Mouse (Mus musculus) hindbrain, embryonic 13.5 days (tissue): Measurements from ENCODE around the gene Cngb1. TPM values are rescaled to one million over a fixed set of nuclear protein-coding genes. Genes with fewer than 3 reads are reported as not detected.
A peak's percentile ranks its signal among the peaks of the same experiment; 100 is the strongest.

Experiments
- ATAC-seq: fragments of 200-750 bp; cut with Nextera tagmentation; 2 replicates; pipeline ENCODE4 v1.8.0; 2017; ENCODE audit warnings: moderate TSS enrichment; ENCODE audit not compliant: low FRiP score
- H3K27ac ChIP-seq: fragments of 300-500 bp; sonication (generic); 2 replicates; pipeline ENCODE4 v1.5.1; 2015; ENCODE audit warnings: inconsistent platforms, mild to moderate bottlenecking, moderate library complexity
- H3K27me3 ChIP-seq: fragments of 300-500 bp; sonication (generic); 2 replicates; pipeline ENCODE4 v1.6.1; 2015; ENCODE audit warnings: mild to moderate bottlenecking, inconsistent platforms
- H3K36me3 ChIP-seq: fragments of 300-500 bp; sonication (generic); 2 replicates; pipeline ENCODE4 v1.6.1; 2015; ENCODE audit warnings: mild to moderate bottlenecking, inconsistent platforms
- H3K4me1 ChIP-seq: fragments of 300-500 bp; sonication (generic); replicated peaks from 2 replicates; pipeline ENCODE4 v1.6.1; 2015; ENCODE audit warnings: inconsistent platforms
- H3K4me2 ChIP-seq: fragments of 300-500 bp; sonication (generic); 2 replicates; pipeline ENCODE4 v1.6.1; 2015; ENCODE audit warnings: inconsistent platforms, mild to moderate bottlenecking, moderate library complexity
- H3K4me3 ChIP-seq: fragments of 300-500 bp; sonication (generic); 2 replicates; pipeline ENCODE4 v1.5.1; 2015; ENCODE audit warnings: mild to moderate bottlenecking, inconsistent platforms
- H3K9ac ChIP-seq: fragments of 300-500 bp; sonication (generic); 2 replicates; pipeline ENCODE4 v1.6.1; 2015; ENCODE audit warnings: mild to moderate bottlenecking, inconsistent platforms
- H3K9me3 ChIP-seq: fragments of 300-500 bp; sonication (generic); 2 replicates; pipeline ENCODE4 v1.6.1; 2016; ENCODE audit warnings: inconsistent platforms
- WGBS: fragments of 180-500 bp; shearing (Covaris S2); methylation state at CpG from one replicate; pipeline ENCODE4 v1.1.7; 2015; 5-methylcytosine and 5-hydroxymethylcytosine counted together
- polyA plus RNA-seq: library from polyadenylated mRNA; unstranded; fragments of >200 nt; fragmentation: Nextera tagmentation; extraction: Ambion mirVana; gene quantifications from 2 replicates; pipeline ENCODE4 v1.2.1, GENCODE M21; 2015

Gene Cngb1
- polyA plus RNA-seq, result 0.45 and 0.48 TPM in 2 replicates

DNA sequence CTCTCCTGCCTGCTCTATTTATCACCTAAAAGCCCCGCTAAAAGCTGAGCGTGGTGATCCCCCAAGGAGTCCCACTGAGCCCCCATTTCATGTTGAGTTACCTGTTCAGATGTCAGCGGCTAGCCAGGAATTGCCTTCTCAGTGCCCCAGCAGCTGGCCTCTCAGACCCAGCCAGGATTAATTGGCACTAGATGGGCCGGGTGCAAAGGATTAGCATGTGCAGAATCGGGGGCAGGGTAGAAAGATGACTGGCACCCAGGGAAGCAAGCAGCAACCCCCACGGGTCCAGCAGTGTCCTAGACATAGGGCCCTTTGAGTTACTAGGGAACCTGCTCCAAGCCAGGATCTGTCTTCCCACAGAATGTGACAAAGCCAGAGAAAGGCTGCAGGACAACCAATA lies at the start of gene Cngb1:
Cngb1 (minus strand) TSS at position 155 of the 400 bp plus-strand sequence.
- Histone ChIP-seq H3K9ac (no peak within 1 kb of the TSS), H3K27me3 (no peaks in the 10 kb centered on the region), H3K4me1 (peaks cover 18% of the 10 kb centered on the region), H3K4me3 (no peak within 1 kb of the TSS), H3K9me3 (no peaks in the 10 kb centered on the region), H3K27ac (no peak within 1 kb of the TSS), H3K36me3 (no peaks in the 10 kb centered on the region), H3K4me2 (no peak within 1 kb of the TSS)
- 57% methylated on average over 6 of the region's 6 CpGs for WGBS
- ATAC-seq, result no peak

GRCm38 (mm10) chr8:95354606-95355005 lies 48.2 kb upstream of the Cngb1 start:
- Histone ChIP-seq H3K4me3 (no peak overlapping the region; the same call in 1 of the 2 replicates), H3K4me1 (peaks cover 67% of the 10 kb centered on the region), H3K27me3 (no peaks in the 10 kb centered on the region), H3K27ac (no peak overlapping the region), H3K36me3 (no peaks in the 10 kb centered on the region), H3K9me3 (no peaks in the 10 kb centered on the region), H3K9ac (peak overlapping the region; percentile 93), H3K4me2 (peak overlapping the region; percentile 89)
- 85% methylated on average over 2 of the region's 2 CpGs for WGBS
- no peak for ATAC-seq

GRCm38 (mm10) chr8:95352871-95353866 lies 46.8 kb upstream of the Cngb1 start:
- Histone ChIP-seq H3K36me3 (no peaks in the 10 kb centered on the region), H3K9ac (peak overlapping the region; percentile 93), H3K4me2 (peak overlapping the region; percentile 89), H3K27me3 (no peaks in the 10 kb centered on the region), H3K27ac (peak overlapping the region; percentile 93), H3K4me3 (peak overlapping the region; percentile 88), H3K4me1 (peaks cover 67% of the 10 kb centered on the region), H3K9me3 (no peaks in the 10 kb centered on the region)
- 2% methylated on average over 62 of the region's 62 CpGs for WGBS
- peak; percentile 32 for ATAC-seq

- H3K36me3 ChIP-seq, result no peaks in the 10 kb centered on the region; the same call in 1 of the 2 replicates
- H3K4me2 ChIP-seq, result peak within 1 kb of the TSS; percentile 89
- no peaks in the 10 kb centered on the region for H3K9me3 ChIP-seq
- H3K4me1 ChIP-seq, result peaks cover 71% of the 10 kb centered on the region
- peak within 1 kb of the TSS; percentile 93 for H3K27ac ChIP-seq
- peak within 1 kb of the TSS; percentile 93 for H3K9ac ChIP-seq
- under 1% methylated on average over 72 of the region's 80 CpGs for WGBS
- peak within 1 kb of the TSS; percentile 88 for H3K4me3 ChIP-seq
- ATAC-seq, result peak; percentile 71
- H3K27me3 ChIP-seq, result no peaks in the 10 kb centered on the region
These were observed 45.9 kb upstream of the Cngb1 start, which contains the start of gene Mmp15 for GRCm38 (mm10) chr8:95352151-95352870. TSS of gene Mmp15 (plus strand) at chr8:95352268.

- Histone ChIP-seq H3K36me3 (no peaks in the 10 kb centered on the region; the same call in 1 of the 2 replicates), H3K4me2 (peak overlapping the region; percentile 89), H3K27ac (no peak overlapping the region), H3K9ac (0 out of 2 replicates have a peak overlapping the region, but pooled peaks have one; percentile 93), H3K4me3 (peak overlapping the region; percentile 88), H3K4me1 (peaks cover 70% of the 10 kb centered on the region), H3K27me3 (no peaks in the 10 kb centered on the region), H3K9me3 (no peaks in the 10 kb centered on the region)
- 3% methylated on average over 15 of the region's 15 CpGs for WGBS
- no peak for ATAC-seq
These were observed 45.1 kb upstream of the Cngb1 start for GRCm38 (mm10) chr8:95351461-95351860.

DNA sequence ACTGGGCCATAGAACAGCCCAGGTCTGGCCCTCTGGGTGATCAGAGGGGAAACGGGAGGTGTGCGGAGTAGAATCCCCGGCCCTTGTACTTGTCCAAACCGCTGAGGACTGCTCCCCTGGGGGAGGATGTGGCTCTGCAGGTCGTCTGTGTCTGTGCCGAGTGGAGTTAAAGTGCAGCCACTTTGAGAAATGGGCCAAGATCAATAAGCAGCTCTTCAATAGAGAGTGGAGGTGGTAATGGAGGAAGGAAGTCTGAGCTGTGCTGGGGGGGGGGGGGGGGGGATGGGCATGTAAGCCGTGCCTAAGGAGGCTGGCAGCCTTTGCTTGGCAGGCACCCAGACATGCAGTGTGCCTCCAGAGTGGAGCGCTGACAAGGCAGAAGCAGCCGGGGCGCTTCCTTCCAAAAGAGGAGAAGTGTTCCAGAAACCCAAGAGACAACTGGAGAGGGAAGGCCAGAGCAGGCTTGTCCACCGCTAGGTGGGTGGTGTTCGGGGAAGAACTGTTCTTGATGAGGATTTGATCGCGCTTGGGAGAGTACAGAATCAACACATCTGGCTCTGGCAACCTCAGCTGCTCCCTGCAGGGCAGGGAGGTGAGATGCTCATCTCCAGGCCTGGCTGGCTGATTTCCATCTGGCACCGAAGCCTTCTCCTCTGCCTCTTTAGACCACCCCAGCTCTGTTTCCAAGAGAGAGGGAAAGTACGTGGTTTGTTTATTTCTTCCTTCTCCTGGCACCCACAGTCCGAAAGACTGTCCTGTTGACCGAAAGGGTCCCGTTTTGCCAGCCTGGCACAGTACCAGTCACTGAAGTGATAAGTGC lies 42.6 kb upstream of the Cngb1 start:
- H3K9me3 ChIP-seq, result no peaks in the 10 kb centered on the region
- peaks cover 12% of the 10 kb centered on the region for H3K36me3 ChIP-seq
- 0 out of 2 replicates have a peak, but pooled peaks have one; percentile 9 for ATAC-seq
- peaks cover 46% of the 10 kb centered on the region for H3K4me1 ChIP-seq
- WGBS, result 54% methylated on average over 18 of the region's 19 CpGs
- no peaks in the 10 kb centered on the region for H3K27me3 ChIP-seq
- no peak overlapping the region for H3K4me2 ChIP-seq
- no peak overlapping the region for H3K9ac ChIP-seq
- H3K4me3 ChIP-seq, result no peak overlapping the region
- H3K27ac ChIP-seq, result peak overlapping the region; percentile 67

DNA sequence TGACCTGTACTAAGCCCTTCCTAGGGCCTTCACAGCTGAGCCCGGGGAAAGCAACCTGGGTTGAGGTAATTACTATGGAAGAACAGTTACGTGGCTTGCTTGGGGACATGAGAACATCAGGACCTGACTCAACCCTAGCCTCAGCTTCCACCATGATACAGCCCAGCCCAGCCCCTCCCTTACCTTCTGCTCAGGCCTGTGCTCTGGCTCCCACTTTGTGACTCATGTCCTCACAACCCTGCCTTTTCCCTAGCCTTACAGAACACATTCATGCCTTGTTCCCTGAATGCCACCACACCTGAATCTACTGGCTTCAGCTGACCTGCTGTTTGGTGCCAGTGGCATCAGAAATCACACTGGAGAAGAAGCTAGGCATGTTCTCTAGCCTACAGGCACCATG lies 42.0 kb upstream of the Cngb1 start:
- Histone ChIP-seq H3K4me1 (peaks cover 39% of the 10 kb centered on the region), H3K36me3 (peaks cover 19% of the 10 kb centered on the region), H3K9ac (no peak overlapping the region), H3K4me2 (no peak overlapping the region), H3K9me3 (no peaks in the 10 kb centered on the region), H3K4me3 (no peak overlapping the region), H3K27me3 (no peaks in the 10 kb centered on the region), H3K27ac (peak overlapping the region; percentile 67)
- 78% methylated on average over 2 of the region's 2 CpGs for WGBS
- ATAC-seq, result no peak

DNA sequence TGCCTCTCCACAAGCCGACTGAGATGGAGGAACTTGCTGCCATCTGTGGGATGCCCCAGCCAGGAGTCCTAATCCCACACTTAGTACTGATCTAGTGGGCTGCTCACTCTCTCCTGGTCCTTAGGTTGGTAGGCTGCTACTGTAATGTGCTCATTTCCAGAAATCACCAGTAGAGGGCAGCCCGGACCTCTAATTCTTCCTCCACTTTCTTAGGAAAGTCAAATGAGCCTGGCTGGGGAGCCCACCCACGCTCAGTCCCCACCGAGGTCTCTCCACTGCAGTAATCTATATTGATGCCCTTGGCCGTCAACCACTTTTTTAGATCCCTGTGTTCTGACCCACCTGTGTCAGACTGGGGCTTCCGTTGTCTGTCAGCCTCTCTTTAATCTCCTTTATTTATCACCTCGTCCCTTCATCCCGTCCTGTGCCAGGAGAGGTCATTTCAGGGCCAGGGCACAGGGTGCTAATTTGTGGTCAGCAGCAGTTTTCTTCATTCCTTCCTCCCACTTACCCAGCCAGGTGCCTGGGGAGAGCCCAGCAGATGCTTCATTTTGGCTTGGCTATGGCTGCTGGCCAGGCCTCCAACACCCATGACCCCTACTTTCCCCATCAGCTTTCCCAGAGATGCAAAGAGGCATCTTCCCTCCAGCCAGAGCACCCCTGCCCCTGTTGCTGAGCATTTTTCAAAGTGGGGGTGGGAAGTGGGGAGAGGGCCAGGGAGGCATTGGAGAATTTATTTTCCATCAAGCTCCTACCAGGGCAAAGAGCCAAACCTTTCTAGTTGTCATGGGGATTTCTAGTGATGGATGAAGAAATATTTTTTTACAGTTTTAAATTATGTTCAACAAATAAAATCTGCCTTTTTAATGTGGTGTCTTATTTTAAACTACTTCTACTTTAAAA lies 40.5 kb upstream of the Cngb1 start:
- ATAC-seq, result 0 out of 2 replicates have a peak, but pooled peaks have one; percentile 29
- H3K36me3 ChIP-seq, result peaks cover 28% of the 10 kb centered on the region
- H3K9me3 ChIP-seq, result no peaks in the 10 kb centered on the region
- no peak overlapping the region for H3K27ac ChIP-seq
- no peak overlapping the region for H3K4me3 ChIP-seq
- no peak overlapping the region for H3K9ac ChIP-seq
- no peaks in the 10 kb centered on the region for H3K27me3 ChIP-seq
- H3K4me2 ChIP-seq, result no peak overlapping the region
- H3K4me1 ChIP-seq, result peaks cover 37% of the 10 kb centered on the region
- 27% methylated on average over 8 of the region's 8 CpGs for WGBS

DNA sequence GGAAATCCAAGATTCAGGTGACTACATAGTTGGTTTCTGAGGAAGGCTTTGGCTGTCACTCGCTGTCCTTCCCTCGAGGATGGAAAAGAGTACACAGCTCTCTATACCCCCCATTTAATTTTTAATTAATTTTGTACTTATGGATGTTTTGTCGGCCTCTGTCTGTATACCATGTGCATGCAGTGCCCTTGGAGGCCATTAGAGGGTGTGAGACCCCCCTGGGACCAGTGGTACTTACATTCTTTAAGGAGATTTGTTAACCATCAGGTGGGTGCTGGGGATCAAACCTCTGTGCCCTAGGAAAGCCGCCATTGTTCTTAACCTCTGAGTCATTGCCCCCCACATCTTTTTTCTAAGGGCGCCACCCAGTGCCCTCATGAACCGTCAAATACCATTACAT lies 38.3 kb upstream of the Cngb1 start:
- 72% methylated on average over 6 of the region's 6 CpGs for WGBS
- Histone ChIP-seq H3K9me3 (no peaks in the 10 kb centered on the region), H3K9ac (no peak overlapping the region), H3K36me3 (peaks cover 50% of the 10 kb centered on the region), H3K27ac (no peak overlapping the region), H3K4me2 (no peak overlapping the region), H3K4me1 (peaks cover 24% of the 10 kb centered on the region), H3K4me3 (no peak overlapping the region), H3K27me3 (no peaks in the 10 kb centered on the region)
- no peak for ATAC-seq

DNA sequence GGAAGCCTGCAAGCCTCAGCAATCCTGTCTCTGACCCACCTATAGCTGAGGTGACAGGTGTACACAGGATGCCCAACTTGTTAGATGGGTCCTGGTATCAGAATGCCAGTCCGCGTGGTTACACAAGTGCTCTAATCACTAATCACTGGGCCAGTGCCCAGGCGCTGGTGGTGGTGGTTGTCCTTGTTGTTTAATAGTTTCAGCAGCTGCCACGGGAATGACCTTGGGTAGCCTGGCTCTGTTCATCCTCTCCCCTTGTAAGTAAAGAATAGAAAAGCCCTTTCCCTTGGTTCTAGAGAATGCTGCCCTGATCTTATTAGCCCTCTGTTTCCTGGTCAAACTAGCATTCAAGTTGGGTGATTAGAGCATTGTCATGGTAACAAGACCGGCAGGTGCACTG lies 35.3 kb upstream of the Cngb1 start:
- H3K9me3 ChIP-seq, result no peaks in the 10 kb centered on the region
- H3K36me3 ChIP-seq, result peaks cover 76% of the 10 kb centered on the region
- H3K9ac ChIP-seq, result no peak overlapping the region
- no peak overlapping the region for H3K27ac ChIP-seq
- H3K27me3 ChIP-seq, result no peaks in the 10 kb centered on the region
- no peak for ATAC-seq
- H3K4me2 ChIP-seq, result no peak overlapping the region
- 70% methylated on average over 5 of the region's 5 CpGs for WGBS
- H3K4me1 ChIP-seq, result peaks cover under 1% of the 10 kb centered on the region; the same call in 1 of the 2 replicates
- no peak overlapping the region for H3K4me3 ChIP-seq

DNA sequence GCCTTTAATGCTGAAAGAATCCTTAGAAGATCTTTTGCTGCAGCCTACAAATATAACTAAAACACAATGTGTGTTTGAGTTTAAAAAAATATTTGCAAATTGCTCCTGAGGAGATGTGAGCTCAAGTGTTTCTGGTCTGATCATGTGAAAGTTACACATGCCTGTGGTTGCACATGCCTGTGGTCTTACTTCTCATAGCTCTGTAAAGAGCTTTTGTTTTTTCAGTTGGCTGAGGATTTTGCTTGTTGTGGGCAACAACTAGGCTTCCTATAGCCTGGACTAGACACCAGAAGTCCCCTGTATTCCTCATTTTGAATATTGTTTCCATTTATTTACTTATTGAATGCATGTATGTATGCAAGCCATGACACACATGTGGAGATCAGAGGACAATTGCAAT lies 30.0 kb upstream of the Cngb1 start:
- Histone ChIP-seq H3K4me2 (no peak overlapping the region), H3K36me3 (peaks cover 51% of the 10 kb centered on the region), H3K9ac (no peak overlapping the region), H3K27ac (no peak overlapping the region), H3K4me1 (peaks cover 11% of the 10 kb centered on the region), H3K4me3 (no peak overlapping the region), H3K9me3 (no peaks in the 10 kb centered on the region), H3K27me3 (no peaks in the 10 kb centered on the region)
- no peak for ATAC-seq
